Mouse (Mus musculus) limb, embryonic 11.5 days (tissue): ENCODE measurements around the gene Slc41a1. TPM values are rescaled to one million over a fixed set of nuclear protein-coding genes. Genes with fewer than 3 reads are reported as not detected.
A peak's percentile ranks its signal among the peaks of the same experiment; 100 is the strongest.

Experiments used
- ATAC-seq: fragments of 200-750 bp; cut with Nextera tagmentation; 2 replicates; pipeline ENCODE4 v1.8.0; 2017; ENCODE audit warnings: low read depth; ENCODE audit not compliant: insufficient number of reproducible peaks, low FRiP score, low TSS enrichment
- DNase-seq: peaks from one replicate; pipeline ENCODE4 v3.0.0-alpha.2; 2015; ENCODE audit warnings: low spot score
- H3K27ac ChIP-seq: fragments of 300-500 bp; sonication (generic); replicated peaks from 2 replicates; pipeline ENCODE4 v1.5.1; 2014; ENCODE audit warnings: low read depth, mild to moderate bottlenecking, low read length
- H3K27me3 ChIP-seq: fragments of 300-500 bp; sonication (generic); 2 replicates; pipeline ENCODE4 v1.6.1; 2014; ENCODE audit warnings: mild to moderate bottlenecking, low read length, mixed read lengths; ENCODE audit not compliant: control insufficient read depth, insufficient read depth
- H3K36me3 ChIP-seq: fragments of 300-500 bp; sonication (generic); 2 replicates; pipeline ENCODE4 v1.6.1; 2014; ENCODE audit warnings: mild to moderate bottlenecking, low read length, moderate library complexity, mixed read lengths; ENCODE audit not compliant: control insufficient read depth, insufficient read depth
- H3K4me1 ChIP-seq: fragments of 300-500 bp; sonication (generic); 2 replicates; pipeline ENCODE4 v1.6.1; 2014; ENCODE audit warnings: low read length, mixed read lengths; ENCODE audit not compliant: control insufficient read depth, insufficient read depth
- H3K4me2 ChIP-seq: fragments of 300-500 bp; sonication (generic); 2 replicates; pipeline ENCODE4 v1.6.1; 2014; ENCODE audit warnings: low read depth, mild to moderate bottlenecking, moderate library complexity; ENCODE audit not compliant: severe bottlenecking
- H3K4me3 ChIP-seq: fragments of 300-500 bp; sonication (generic); 2 replicates; pipeline ENCODE4 v1.5.1; 2014; ENCODE audit warnings: low read depth, low read length
- H3K9ac ChIP-seq: fragments of 300-500 bp; sonication (generic); 2 replicates; pipeline ENCODE4 v1.6.1; 2014; ENCODE audit warnings: mild to moderate bottlenecking, low read length
- H3K9me3 ChIP-seq: fragments of 300-500 bp; sonication (generic); 2 replicates; pipeline ENCODE4 v1.6.1; 2016; ENCODE audit warnings: low read length; ENCODE audit not compliant: control insufficient read depth
- WGBS: fragments of 180-500 bp; shearing (Covaris S2); extraction: QIAGEN DNeasy Blood & Tissue Kit; methylation state at CpG from one replicate; pipeline ENCODE4 v1.1.7; 2014; 5-methylcytosine and 5-hydroxymethylcytosine counted together
- polyA plus RNA-seq: library from polyadenylated mRNA; unstranded; fragments of >200 nt; fragmentation: Nextera tagmentation; extraction: Ambion mirVana; gene quantifications from 2 replicates; pipeline ENCODE4 v1.2.1, GENCODE M21; 2014

Gene Slc41a1
- polyA plus RNA-seq, 1 experiment from 2014 or later, result 11.6 TPM

DNA sequence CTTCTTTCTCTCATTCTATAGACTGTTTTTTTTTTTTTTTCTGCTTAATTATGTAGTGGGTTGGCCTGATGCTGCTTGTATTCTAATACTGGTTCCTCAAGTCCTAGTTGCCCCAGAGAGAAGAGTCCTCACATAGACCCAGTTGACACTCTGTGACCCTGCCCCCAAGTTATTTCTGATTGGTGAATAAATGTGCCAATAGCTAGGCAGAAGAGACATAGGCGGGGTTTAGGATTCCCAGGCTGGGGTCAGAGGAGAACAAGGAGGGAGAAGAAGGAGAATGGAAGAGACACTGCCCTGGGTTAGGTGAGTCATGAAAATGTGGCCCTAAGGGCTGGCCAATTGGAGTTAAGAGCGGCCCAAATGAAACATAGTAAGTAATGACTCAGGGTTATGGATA is 52.5 kb downstream of the Slc41a1 start:
- Histone ChIP-seq H3K36me3 (no peaks in the 10 kb centered on the region), H3K4me1 (no peaks in the 10 kb centered on the region), H3K9ac (no peak overlapping the region), H3K4me3 (no peak overlapping the region), H3K4me2 (no peak overlapping the region), H3K27me3 (no peaks in the 10 kb centered on the region), H3K9me3 (no peaks in the 10 kb centered on the region), H3K27ac (no peak overlapping the region)
- ATAC-seq (no peak), DNase-seq (no peak)
- 66% methylated on average over 2 of the region's 2 CpGs for WGBS

DNA sequence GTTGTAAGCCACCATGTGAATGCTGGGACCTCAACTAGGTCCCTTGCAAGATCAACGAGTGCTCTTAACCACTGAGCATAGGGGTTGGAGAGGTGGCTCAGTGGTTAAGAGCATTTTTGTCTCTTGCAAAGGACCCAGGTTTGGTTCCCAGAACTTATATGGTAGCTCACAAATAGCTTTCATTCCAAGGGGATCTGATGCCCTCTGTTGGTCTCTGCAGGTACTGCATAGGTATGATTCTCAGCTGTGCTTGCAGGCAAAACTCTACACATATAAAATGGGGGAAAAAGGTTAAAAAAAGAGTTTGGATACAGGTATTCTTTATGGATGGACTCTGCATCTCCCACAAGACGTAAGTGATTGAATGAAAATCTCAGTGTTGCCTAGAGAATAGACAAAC is 55.5 kb downstream of the Slc41a1 start:
- H3K9ac ChIP-seq, result no peak overlapping the region
- H3K27ac ChIP-seq, result no peak overlapping the region
- no peaks in the 10 kb centered on the region for H3K9me3 ChIP-seq
- H3K27me3 ChIP-seq, result no peaks in the 10 kb centered on the region
- peak; percentile 53 for DNase-seq
- H3K4me1 ChIP-seq, result no peaks in the 10 kb centered on the region
- no peak for ATAC-seq
- no peak overlapping the region for H3K4me2 ChIP-seq
- no peaks in the 10 kb centered on the region for H3K36me3 ChIP-seq
- no peak overlapping the region for H3K4me3 ChIP-seq
- WGBS, result 48% methylated on average over 2 of the region's 2 CpGs

DNA sequence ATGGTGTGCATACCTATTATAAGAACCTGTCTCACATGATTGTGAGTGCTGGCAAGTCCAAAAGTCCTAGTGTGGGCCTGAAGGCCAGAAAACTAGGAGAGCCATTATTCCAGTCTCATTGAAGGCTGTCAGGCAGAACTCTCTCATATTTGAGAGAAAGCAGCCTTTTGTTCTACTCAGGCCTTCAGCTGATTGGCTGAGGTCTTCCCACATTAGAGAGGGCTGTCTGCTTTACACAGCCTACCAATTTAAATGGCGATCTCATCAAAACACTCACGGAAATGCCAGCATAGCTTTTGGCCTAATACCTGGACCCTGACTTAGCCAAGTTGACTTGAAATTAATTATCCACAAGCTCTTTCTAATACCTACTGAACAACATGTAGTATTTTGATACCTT is 58.9 kb downstream of the Slc41a1 start:
- H3K36me3 ChIP-seq, result no peaks in the 10 kb centered on the region
- 82% methylated on average over 2 of the region's 2 CpGs for WGBS
- no peaks in the 10 kb centered on the region for H3K9me3 ChIP-seq
- H3K9ac ChIP-seq, result no peak overlapping the region
- H3K4me3 ChIP-seq, result no peak overlapping the region
- DNase-seq, result no peak
- H3K27ac ChIP-seq, result no peak overlapping the region
- no peaks in the 10 kb centered on the region for H3K4me1 ChIP-seq
- H3K4me2 ChIP-seq, result no peak overlapping the region
- ATAC-seq, result no peak
- H3K27me3 ChIP-seq, result no peaks in the 10 kb centered on the region

GRCm38 (mm10) chr1:131886641-131887040 is 59.3 kb downstream of the Slc41a1 start:
- DNase-seq (no peak), ATAC-seq (no peak)
- no peaks in the 10 kb centered on the region for H3K4me1 ChIP-seq
- no peak overlapping the region for H3K9ac ChIP-seq
- no peaks in the 10 kb centered on the region for H3K36me3 ChIP-seq
- H3K4me3 ChIP-seq, result no peak overlapping the region
- no peaks in the 10 kb centered on the region for H3K9me3 ChIP-seq
- no peaks in the 10 kb centered on the region for H3K27me3 ChIP-seq
- no peak overlapping the region for H3K4me2 ChIP-seq
- 86% methylated on average over 3 of the region's 3 CpGs for WGBS
- no peak overlapping the region for H3K27ac ChIP-seq

- no peak for DNase-seq
- ATAC-seq, result no peak
- 73% methylated on average over 6 of the region's 6 CpGs for WGBS
- no peak overlapping the region for H3K4me2 ChIP-seq
- H3K36me3 ChIP-seq, result no peaks in the 10 kb centered on the region
- H3K27ac ChIP-seq, result no peak overlapping the region
- no peak overlapping the region for H3K4me3 ChIP-seq
- no peaks in the 10 kb centered on the region for H3K4me1 ChIP-seq
- no peaks in the 10 kb centered on the region for H3K27me3 ChIP-seq
- H3K9me3 ChIP-seq, result no peaks in the 10 kb centered on the region
- H3K9ac ChIP-seq, result no peak overlapping the region
These were observed 62.9 kb downstream of the Slc41a1 start for GRCm38 (mm10) chr1:131890043-131890658.

DNA sequence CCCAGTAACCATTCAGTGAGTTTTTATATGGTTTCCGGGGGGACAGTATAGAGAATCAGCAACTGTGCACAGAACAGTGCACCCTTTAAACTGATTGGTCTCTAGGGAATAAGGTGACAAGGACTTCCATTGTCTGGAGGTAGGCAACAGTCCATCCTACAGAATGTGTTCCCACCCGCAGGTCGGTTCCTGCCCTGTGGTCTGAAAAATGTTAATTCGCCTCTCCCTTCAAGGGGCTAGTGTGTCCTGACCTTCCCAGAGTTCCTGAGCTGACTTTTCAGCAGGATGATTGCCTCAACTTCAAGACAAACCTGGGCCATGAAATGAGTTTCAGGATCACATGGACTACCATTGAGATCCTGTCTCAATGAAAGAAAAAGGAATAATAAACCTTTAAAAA is 64.1 kb downstream of the Slc41a1 start:
- Histone ChIP-seq H3K4me1 (no peaks in the 10 kb centered on the region), H3K9ac (no peak overlapping the region), H3K36me3 (no peaks in the 10 kb centered on the region), H3K27ac (no peak overlapping the region), H3K9me3 (no peaks in the 10 kb centered on the region), H3K4me2 (no peak overlapping the region), H3K4me3 (no peak overlapping the region), H3K27me3 (no peaks in the 10 kb centered on the region)
- 73% methylated on average over 4 of the region's 4 CpGs for WGBS
- no peak for ATAC-seq
- DNase-seq, result no peak

Other genes with a start within 250 kb of the Slc41a1 start
- gene Avpr1b, start 228.3 kb upstream of the Slc41a1 start, polyA plus RNA-seq, result not detected in 2 replicates
- gene Ctse, start 189.2 kb upstream of the Slc41a1 start, polyA plus RNA-seq, result 0.13 TPM in 2 replicates
- gene Rab7b, start 138.8 kb upstream of the Slc41a1 start, polyA plus RNA-seq, result 0.33 and 0.65 TPM in 2 replicates
- not detected in 2 replicates for gene Slc26a9, start 83.5 kb upstream of the Slc41a1 start, polyA plus RNA-seq
- gene Pm20d1, start 30.1 kb upstream of the Slc41a1 start, polyA plus RNA-seq, result 2.3 and 2.4 TPM in 2 replicates
- 8.5 and 10.7 TPM in 2 replicates for gene Rab29, start 39.7 kb downstream of the Slc41a1 start, polyA plus RNA-seq
- 63.3 and 63.4 TPM in 2 replicates for gene Nucks1, start 83.0 kb downstream of the Slc41a1 start, polyA plus RNA-seq
- gene Slc45a3, start 135.5 kb downstream of the Slc41a1 start, polyA plus RNA-seq, result 1.7 and 2.3 TPM in 2 replicates
- 17.1 and 20.8 TPM in 2 replicates for gene Elk4, start 180.1 kb downstream of the Slc41a1 start, polyA plus RNA-seq
- gene Mfsd4a, start 240.6 kb downstream of the Slc41a1 start, polyA plus RNA-seq, result 8.6 and 10.6 TPM in 2 replicates